Mouse (Mus musculus) spleen, adult 2 months (tissue): ENCODE results near the gene Nek2. TPM values are rescaled to one million over a fixed set of nuclear protein-coding genes. Genes with fewer than 3 reads are reported as not detected.
A peak's percentile ranks its signal among the peaks of the same experiment; 100 is the strongest.

Source experiments
- DNase-seq, 2 experiments: peaks; one replicate each; pipeline versions ENCODE4 v3.0.0 to v3.0.0-alpha.2; 2012 to 2021; ENCODE audit warnings: low spot score in 2 of 2, low read depth in 1 of 2
- H3K27ac ChIP-seq: fragments of 200-500 bp; 2 replicates; pipeline ENCODE4 v1.5.1; 2012; ENCODE audit warnings: low read length, inconsistent platforms; ENCODE audit not compliant: insufficient read depth
- H3K27me3 ChIP-seq: fragments of 200-500 bp; 2 replicates; pipeline ENCODE4 v1.6.1; 2012; ENCODE audit warnings: mild to moderate bottlenecking, moderate library complexity, low read length, inconsistent platforms; ENCODE audit not compliant: control insufficient read depth, insufficient read depth
- H3K36me3 ChIP-seq: fragments of 200-500 bp; 2 replicates; pipeline ENCODE4 v1.6.1; 2012; ENCODE audit warnings: mild to moderate bottlenecking, low read length, inconsistent platforms; ENCODE audit not compliant: control insufficient read depth, insufficient read depth
- H3K4me1 ChIP-seq: fragments of 200-500 bp; 2 replicates; pipeline ENCODE4 v1.6.1; 2011; ENCODE audit warnings: inconsistent platforms; ENCODE audit not compliant: control insufficient read depth, insufficient read depth, insufficient read length
- H3K4me3 ChIP-seq: fragments of 200-500 bp; 2 replicates; pipeline ENCODE4 v1.5.1; 2011; ENCODE audit warnings: mild to moderate bottlenecking, inconsistent platforms; ENCODE audit not compliant: insufficient read depth, insufficient read length; ENCODE audit errors: extremely low read depth
- CTCF ChIP-seq: fragments of 200-500 bp; IDR thresholded peaks from 2 replicates; pipeline ENCODE4 v1.5.1; 2011; ENCODE audit warnings: mild to moderate bottlenecking, inconsistent platforms; ENCODE audit not compliant: insufficient read depth, insufficient read length, insufficient replicate concordance; ENCODE audit errors: extremely low read depth
- POLR2A ChIP-seq: fragments of 200-500 bp; IDR thresholded peaks from 2 replicates; pipeline ENCODE4 v1.6.1; 2011; ENCODE audit warnings: low read depth, low read length, inconsistent platforms
- WGBS: fragments of 180-500 bp; shearing (Covaris S2); methylation state at CpG from one replicate; pipeline ENCODE4 v1.1.7; 2018; 5-methylcytosine and 5-hydroxymethylcytosine counted together
- polyA plus RNA-seq: library from polyadenylated mRNA; depleted of rRNA; stranded (reverse); fragments of >200 nt; gene quantifications from 2 replicates; pipeline ENCODE4 v1.2.3, GENCODE M21; 2012

Nek2 gene
- polyA plus RNA-seq, 1 experiment, result 2.3 TPM

DNA sequence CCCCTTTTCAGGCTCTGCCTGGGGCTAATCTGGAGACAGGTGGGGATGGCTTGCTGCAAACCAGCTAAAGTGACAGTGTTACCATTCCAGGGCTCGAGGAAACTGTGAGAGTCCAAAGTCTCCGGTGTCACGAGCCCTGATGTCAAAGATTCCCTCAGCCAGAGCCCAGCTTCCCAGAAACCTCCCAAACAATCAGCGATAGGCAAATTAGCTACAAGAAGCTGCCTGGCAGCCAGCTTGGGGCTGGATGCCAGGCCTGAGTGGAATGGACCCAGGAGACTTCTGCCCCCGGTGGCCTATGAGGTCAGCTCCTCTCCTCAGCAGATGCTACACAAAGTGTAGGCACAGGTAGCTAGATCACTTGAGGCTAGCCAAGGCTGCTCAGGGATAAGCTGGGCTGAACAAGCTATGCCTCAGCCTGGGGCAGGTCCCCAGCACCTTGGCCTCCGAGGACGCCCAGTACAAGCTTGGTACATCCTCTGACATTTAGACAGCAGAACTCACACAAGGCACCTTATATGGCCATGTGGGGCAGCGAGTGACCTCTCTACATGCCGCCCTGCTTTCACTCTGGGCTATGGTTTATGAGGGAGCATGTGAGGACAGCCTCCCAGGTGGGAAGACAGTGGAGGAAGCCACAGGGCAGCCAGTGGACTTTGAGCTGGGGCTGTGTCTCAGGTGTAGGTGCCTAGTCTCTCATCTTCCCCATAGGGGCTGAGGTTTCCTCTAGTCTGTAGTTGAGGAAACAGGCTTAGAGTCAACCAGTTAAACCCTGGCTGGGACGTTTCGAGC is 19.7 kb downstream of the Nek2 start:
- no peaks in the 10 kb centered on the region for H3K27me3 ChIP-seq
- 83% methylated on average over 11 of the region's 11 CpGs for WGBS
- no peak overlapping the region for H3K27ac ChIP-seq
- TF ChIP-seq POLR2A (no peak), CTCF (no peak)
- H3K4me1 ChIP-seq, result no peaks in the 10 kb centered on the region
- no peak overlapping the region for H3K4me3 ChIP-seq
- DNase-seq, result no peak
- H3K36me3 ChIP-seq, result no peaks in the 10 kb centered on the region

DNA sequence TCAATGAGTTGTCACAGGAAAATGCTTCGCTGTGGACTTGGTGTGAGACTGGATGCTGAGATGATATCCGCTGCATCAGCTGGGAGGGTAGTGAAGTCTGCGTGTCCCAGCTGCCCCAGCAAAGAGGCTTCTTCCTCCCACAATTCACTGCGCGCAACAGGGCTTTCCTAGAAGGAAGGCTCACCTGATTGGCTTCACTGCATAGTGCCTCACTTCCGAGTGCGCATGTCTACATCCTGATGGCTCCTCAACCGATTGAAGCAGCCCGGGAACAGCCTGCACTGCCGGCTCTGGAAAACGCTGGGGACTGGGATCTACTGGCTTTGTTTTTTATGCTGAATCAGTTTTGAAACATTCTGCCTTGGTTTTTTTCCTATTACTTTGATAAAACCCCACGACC is 21.0 kb downstream of the Nek2 start:
- 88% methylated on average over 12 of the region's 12 CpGs for WGBS
- TF ChIP-seq POLR2A (no peak), CTCF (no peak)
- no peaks in the 10 kb centered on the region for H3K36me3 ChIP-seq
- no peak overlapping the region for H3K4me3 ChIP-seq
- no peak overlapping the region for H3K27ac ChIP-seq
- no peaks in the 10 kb centered on the region for H3K27me3 ChIP-seq
- no peak for DNase-seq
- H3K4me1 ChIP-seq, result no peaks in the 10 kb centered on the region

DNA sequence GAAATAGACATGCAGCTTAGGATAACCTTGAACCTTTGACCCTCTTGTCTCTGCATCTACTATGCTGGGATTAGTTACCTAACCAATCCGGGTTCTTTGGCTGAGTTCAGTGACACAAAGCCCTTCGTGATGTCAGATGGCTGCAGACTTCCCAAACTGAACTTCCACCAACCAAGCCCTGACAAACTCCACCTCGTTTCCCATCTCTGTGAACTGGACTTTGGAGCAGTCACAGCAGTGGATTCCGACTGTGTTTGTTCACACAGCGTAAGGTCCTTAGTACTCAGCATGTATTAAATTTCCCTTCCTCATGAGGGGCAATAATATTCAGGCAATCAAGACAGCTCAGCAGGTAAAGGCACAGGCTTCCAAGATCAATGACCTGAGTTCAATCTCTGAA is 25.4 kb downstream of the Nek2 start:
- Histone ChIP-seq H3K27ac (no peak overlapping the region), H3K27me3 (no peaks in the 10 kb centered on the region), H3K4me1 (no peaks in the 10 kb centered on the region), H3K36me3 (no peaks in the 10 kb centered on the region), H3K4me3 (no peak overlapping the region)
- DNase-seq, result no peak
- WGBS, result 87% methylated on average over 5 of the region's 5 CpGs
- TF ChIP-seq POLR2A (no peak), CTCF (no peak)

DNA sequence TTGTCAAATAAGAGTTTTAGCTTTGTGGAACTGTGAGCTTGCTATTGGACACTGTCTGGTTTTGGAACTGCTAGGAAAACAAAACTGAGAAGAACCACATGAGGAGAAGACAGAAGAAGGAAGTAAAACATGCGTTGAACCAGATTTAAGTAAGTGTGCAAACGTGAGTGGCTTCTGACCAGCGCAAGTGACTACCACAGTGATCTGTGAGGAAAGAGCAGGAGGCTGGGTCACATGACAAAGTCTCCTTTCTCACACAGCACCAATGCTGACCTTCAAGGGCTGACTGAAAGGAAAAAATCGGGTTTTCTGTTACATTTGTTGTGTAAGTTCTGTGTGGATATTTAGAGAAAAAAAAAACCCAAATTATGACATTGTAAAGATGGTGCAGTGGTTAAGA is 28.3 kb downstream of the Nek2 start:
- no peak overlapping the region for H3K4me3 ChIP-seq
- 13% methylated on average over 4 of the region's 4 CpGs for WGBS
- TF ChIP-seq POLR2A (no peak), CTCF (no peak)
- no peaks in the 10 kb centered on the region for H3K27me3 ChIP-seq
- no peak overlapping the region for H3K27ac ChIP-seq
- no peak for DNase-seq
- no peaks in the 10 kb centered on the region for H3K36me3 ChIP-seq
- no peaks in the 10 kb centered on the region for H3K4me1 ChIP-seq

DNA sequence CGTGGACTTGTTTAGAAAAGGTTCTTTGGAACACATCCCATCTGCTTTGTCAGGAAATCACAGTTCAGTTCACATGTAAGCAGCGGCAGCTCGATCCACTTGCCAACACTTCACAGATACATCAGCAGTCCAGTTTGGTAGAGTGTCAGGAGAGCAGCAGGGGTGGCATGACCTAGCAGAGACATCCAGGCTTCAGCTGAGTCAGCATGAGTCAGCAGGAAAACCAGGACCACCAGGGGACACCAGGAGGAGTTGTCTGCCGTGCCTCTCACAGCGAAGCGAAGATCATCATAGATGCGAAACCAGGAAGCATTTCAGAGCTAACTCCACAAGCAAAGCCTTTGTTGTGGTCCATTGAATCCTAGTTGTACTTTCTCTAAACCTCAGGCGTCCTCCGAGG is 32.2 kb downstream of the Nek2 start:
- Histone ChIP-seq H3K36me3 (no peaks in the 10 kb centered on the region), H3K27ac (no peak overlapping the region), H3K27me3 (no peaks in the 10 kb centered on the region), H3K4me1 (no peaks in the 10 kb centered on the region), H3K4me3 (no peak overlapping the region)
- WGBS, result 81% methylated on average over 9 of the region's 9 CpGs
- DNase-seq, result no peak
- no peak for TF ChIP-seq CTCF
- TF ChIP-seq POLR2A, result no peak

DNA sequence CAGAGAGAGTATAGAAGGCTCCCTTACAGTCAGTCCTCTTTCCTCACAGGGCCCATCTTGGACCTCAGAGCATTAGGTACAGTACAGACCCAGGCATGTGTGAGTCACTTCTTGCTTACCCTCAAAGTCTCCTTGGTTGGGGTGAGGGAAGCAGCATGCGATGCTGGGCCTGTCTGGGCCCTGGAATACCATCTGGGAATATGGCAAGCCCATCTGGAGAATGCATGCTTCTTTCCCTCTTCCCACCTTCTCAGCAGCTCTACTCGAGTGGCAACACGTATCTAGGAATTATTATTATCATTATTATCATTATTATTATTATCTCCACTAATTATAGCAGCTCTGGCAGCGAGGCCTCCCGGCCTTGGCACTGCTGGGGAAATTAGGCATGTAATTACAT is 33.5 kb downstream of the Nek2 start:
- WGBS, result 79% methylated on average over 5 of the region's 5 CpGs
- no peak for DNase-seq
- H3K27ac ChIP-seq, result no peak overlapping the region

DNA sequence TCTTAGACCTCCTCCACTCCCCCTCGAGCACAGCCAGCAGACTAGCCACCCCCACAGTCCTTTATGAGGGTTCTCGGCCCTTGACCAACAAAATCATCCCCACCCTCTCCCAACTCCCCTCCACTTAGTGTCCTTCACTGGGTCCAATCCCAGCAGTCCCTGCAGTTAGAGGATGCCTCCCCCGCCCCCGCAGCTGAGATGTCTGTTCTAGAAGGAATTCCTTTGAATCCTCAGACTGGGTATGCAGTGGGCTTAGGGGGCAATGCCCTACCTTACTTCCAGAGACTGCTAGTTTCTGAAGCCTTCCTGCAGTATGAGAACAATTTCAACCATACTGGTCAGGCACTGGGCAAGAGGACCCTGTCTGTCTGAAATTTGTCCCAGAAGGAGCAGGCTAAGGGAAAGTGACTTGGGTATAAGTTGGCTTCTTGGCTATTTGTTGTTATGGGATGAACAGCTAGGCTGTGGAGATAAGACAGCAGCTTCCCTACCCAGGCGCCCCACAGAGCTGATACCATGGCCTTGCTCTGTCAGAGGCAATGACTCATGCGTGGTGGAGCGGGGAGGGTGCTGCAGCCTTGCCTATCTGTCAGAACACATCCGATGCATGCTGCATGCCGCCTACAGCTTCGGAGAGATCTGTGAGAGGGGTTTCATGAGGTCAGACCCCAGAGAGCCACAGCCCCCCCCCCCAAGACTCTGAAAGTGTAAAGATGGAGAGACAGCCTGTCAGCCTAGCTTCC is 34.1 kb downstream of the Nek2 start:
- Histone ChIP-seq H3K27ac (peak overlapping the region; percentile 12; the same call in 1 of the 2 replicates), H3K27me3 (no peaks in the 10 kb centered on the region), H3K36me3 (no peaks in the 10 kb centered on the region), H3K4me3 (no peak overlapping the region), H3K4me1 (no peaks in the 10 kb centered on the region)
- 64% methylated on average over 10 of the region's 10 CpGs for WGBS
- DNase-seq, result no peak
- TF ChIP-seq POLR2A (no peak), CTCF (no peak)

More for the DNA sequence above, 33.5 kb downstream of the Nek2 start:
- no peaks in the 10 kb centered on the region for H3K27me3 ChIP-seq
- no peak for TF ChIP-seq CTCF
- no peak overlapping the region for H3K4me3 ChIP-seq
- no peaks in the 10 kb centered on the region for H3K4me1 ChIP-seq
- no peaks in the 10 kb centered on the region for H3K36me3 ChIP-seq
